Mouse (Mus musculus) cortical plate, adult 2 months (tissue): ENCODE measurements around the gene Rgs3.

Source experiments
- CTCF ChIP-seq: fragments of 200-500 bp; IDR thresholded peaks from 2 replicates; pipeline ENCODE4 v1.5.1; 2011; ENCODE audit warnings: mild to moderate bottlenecking, control low read depth, low read length; ENCODE audit not compliant: insufficient read depth; ENCODE audit errors: extremely low read depth
- POLR2A ChIP-seq: fragments of 200-500 bp; IDR thresholded peaks from 2 replicates; pipeline ENCODE4 v1.6.1; 2011; ENCODE audit warnings: mild to moderate bottlenecking, low read length, control low read depth; ENCODE audit not compliant: insufficient read depth; ENCODE audit errors: extremely low read depth

- no peak for TF ChIP-seq POLR2A
- no peak for TF ChIP-seq CTCF
Measured at GRCm38 (mm10) chr4:62648848-62649247, 89.2 kb downstream of the Rgs3 start.
